Mouse (Mus musculus) 3134 (cell line): ENCODE measurements around the gene Rbl1.

ENCODE experiments used
- DNase-seq: peaks from one replicate; pipeline ENCODE4 v3.0.0-alpha.2; 2011; ENCODE audit warnings: low spot score; ENCODE audit not compliant: insufficient read length; ENCODE audit errors: extremely low read depth

The Rbl1 gene

DNA sequence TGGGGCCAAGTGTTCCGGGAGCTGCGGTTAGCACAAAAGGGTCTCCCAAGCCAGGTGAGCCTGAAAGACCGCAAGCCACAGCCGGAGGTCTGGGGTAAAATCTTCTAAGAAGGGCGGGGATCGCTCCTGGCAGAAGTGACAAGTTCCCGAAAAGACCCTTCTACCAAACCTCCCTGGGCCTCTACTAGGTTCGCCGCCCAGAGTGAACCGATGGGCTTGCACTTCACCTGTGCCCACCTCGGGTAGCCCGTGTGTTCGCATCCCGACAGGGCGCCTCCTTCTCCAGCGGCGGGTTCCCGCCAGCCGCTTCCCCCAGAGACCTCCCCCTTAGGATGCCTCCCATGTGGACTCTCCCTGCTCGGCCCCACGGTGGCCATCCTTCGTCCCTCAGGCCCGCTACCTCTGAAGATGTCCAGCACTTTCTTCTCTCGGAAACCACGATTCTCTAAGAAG lies 69.8 kb downstream of the Rbl1 start:
- DNase-seq: no peak

DNA sequence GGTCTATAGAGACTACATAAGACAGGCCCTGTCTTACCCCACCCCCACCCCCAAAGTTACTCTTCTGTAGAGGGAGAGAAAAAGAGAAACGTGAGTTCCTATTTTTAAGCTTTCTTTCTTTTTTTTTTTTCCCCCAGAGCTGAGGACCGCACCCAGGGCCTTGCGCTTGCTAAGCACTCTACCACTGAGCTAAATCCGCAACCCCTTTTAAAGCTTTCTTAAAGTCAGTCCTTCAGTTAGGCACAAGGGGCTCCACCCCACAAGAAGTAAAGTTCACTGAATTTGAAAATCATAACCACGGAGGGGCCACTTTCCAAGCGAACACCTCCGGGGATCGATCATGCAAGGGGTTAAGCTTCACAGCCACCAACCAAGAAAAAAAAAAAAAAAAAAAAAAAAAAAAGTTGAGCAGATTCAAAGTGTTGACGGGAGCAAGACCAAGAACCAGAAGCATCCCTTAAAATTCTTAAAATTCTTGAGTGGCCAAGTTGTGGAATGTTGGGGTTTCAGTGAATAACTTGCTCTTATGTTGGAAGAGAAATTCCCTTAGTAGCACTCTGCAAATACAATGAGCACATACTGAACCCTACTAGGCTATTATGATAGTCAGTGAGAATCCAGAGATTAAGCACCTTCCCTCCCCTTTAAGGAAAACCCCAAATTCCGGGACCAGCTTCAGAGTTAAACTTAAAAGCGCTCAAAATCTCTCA lies 70.4 kb downstream of the Rbl1 start:
- no peak for DNase-seq

DNA sequence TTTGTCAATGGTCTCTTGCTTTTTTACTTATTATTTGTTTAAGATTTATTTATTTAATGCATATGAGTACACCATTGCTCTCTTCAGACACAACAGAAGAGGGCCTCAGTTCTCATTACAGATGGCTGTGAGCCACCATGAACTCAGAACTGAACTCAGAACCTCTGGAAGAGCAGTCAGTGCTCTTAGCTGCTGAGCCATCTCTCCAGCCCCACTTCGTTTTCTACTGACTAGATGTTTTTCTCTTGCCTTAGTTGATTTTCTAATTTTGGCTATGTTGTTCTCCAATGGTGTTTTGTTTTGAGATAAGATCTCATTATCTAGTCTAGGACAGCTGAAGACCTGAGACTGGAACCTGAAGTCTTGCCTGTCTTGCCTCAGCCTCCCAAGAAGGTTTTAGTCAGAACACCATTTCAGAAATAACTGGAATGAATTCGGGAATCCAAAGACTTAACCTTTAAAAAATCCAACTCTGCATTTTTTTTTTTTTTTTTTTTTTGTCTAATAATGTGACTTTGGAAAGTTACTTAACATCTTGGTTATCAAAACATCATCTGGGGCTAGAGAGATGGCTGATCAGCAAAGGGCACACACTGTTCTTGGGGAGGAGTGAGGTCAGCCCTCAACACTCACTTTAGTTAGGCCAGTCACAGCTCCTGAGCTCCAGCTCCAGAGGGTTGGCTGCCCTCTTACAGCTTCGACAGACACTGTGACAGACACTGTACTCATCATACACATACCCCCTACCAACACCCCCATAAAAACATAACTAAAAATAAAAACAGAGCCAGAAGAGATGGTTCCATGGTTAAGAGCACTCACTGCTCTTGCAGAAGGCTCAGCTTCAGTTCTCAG lies 71.4 kb downstream of the Rbl1 start:
- DNase-seq: no peak

DNA sequence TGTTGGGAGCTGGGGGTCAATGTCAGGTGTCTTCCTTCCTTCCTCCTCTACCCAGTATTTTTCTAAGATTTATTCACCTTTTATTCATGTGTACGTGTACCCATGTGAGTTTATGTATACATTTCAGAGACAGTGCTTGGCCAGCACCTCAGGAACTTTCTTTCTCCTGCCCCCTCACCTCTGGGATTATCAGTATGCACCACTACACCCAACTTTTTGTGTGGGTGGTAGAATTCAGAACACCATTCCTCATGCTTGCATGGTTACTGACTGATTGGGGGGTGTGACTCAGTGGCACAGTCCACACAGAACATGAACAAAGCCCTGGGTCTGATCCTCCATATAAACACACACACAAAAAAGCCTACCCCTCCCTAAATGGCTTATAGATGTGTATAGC lies 72.2 kb downstream of the Rbl1 start:
- no peak for DNase-seq

DNA sequence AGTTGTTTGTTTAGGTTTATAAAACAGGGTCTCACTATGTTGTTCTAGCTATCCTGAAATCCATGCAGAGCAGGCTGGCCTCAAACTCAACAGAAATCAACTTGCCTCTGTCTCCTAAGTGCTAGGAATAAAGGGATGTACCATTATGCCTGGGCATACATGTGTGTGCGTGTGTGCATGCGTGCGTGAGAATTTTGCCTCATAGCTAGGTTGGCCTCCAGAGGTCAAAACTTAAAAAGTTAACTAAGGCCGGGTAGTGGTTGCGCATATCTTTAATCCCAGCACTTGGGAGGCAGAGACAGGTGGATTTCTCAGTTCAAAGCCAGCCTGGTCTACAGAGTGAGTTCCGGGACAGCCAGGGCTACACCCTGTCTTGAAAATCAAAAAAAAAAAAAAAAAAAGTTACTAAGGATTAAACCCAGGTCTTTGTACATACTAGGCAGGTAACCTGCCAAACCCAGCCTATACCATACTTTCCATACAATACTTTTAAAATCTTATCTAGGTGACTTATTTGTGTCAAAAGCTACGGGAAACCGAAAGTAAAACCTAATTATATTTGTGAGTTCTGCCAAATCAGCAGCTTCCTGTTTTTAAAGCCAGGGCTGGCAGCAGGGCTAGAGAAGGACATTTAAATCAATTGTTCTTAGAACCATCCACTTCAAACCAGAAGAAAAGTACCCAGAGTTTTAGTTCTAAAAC lies 73.4 kb downstream of the Rbl1 start:
- peak; percentile 29 for DNase-seq

DNA sequence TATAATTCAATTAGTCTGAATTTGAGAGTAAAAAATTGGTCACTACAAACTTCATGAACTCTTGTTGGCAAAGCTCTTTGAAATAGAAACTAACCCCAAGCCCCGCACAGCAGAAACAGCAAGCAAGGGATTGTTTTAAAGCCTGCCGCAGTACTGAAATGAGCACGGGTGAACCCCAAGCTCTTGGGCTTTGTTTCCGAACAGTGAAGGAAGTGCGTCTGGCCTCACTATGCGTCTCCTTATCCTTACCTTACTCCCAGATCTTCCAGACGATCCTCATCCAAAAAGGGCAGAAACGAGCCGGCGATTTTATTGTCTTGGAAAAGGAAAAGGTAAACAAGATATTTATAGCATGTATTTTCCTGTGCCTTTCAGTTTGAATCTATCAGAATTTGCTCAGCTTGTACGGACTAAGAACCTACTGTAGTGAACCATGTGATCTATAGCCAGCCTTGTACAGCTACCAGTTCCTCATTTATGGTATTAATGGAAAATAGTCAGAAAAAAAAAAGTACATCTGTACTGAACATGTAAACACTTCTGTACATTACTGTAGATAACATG lies 74.7 kb downstream of the Rbl1 start:
- DNase-seq: no peak

DNA sequence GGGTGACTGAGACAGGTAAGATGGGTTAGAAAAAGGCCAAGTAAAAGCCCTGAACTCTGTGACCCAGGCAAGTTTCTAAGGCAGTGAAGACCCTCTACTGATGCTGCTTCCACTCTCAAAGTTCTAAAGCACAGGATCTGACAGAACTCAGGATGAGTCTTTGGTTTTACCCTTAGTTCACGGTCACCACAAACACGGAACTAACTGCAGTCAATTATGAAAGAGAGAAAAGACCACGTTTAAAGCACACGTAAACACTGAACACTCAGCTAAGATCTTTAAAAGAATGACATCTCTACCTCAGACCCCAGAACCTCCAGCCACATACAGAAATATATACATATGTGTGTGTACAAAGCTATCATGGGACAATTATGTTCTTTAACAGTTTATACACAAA lies 75.2 kb downstream of the Rbl1 start:
- DNase-seq: no peak

DNA sequence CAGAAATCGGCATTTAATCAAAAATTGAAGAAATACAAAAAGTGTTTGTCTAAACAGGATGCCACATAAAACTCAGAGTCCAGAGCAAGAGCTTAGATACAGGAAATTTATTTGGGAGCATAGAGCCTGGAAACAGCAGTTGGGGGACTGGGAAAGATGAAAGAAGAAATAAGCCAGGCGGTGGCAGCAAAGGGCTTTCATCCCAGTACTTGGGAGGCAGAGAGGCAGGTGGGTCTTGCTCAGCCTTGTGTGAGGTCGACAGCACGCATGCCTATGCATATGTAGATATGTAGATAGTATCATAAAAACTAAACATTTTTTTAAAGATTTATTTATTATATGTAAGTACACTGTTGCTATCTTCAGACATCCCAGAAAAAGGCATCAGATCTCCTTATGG lies 76.3 kb downstream of the Rbl1 start:
- DNase-seq: no peak

DNA sequence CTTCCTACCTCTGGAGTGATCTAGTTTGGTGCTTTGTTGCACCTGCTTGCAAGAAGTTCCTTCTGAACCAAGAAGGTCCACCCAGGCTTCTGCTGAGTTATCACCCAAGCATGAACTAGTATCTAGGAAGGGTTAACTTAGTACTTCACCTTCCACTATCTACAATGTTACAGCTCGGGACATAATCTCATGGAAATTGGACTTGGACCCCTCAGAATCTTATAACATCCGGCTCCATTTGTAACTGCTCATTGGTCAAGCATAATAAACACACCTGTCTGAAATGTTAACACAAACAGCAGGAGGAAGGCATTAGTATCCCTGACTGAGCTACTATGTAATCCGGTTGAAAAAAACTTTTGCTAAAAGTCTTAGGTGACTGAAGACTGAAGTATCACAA lies 77.0 kb downstream of the Rbl1 start:
- DNase-seq: no peak

DNA sequence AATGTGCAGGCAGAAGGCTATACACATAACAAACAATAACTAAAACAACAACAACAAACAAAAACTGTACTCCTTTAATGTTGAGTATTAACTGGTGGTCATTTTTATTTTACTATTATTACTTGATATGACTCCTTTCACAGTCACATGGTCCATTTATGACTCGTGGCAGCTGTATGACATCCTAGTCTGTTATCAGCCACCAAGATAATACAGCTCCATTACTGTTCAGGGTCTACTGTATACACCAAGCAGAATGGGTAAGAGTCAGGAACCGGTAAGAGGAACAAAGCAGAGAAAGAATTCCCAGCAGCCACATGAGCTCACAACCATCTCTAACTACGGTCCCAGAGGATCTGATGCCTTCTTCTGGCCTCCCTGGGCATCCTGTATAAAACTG lies 79.1 kb downstream of the Rbl1 start:
- no peak for DNase-seq

DNA sequence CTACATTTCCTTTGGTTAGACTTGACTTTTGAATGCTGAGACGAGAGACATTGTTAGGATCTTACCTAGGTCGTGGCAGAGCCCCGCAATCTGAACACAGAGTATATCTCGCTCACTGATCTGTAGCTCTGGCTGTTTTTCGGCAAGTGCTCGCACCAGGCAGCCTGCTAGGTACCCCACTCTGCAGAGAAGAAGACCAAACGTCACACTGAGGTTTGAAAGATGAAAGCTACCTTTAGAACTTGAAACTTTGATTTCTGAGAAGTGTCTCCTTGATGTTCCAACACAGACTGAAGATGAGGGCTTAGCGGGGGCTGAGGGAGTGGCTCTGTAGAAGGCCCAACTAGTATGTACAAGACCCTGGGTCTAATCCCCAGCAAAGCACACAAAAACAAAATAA lies 82.6 kb downstream of the Rbl1 start:
- DNase-seq: no peak

DNA sequence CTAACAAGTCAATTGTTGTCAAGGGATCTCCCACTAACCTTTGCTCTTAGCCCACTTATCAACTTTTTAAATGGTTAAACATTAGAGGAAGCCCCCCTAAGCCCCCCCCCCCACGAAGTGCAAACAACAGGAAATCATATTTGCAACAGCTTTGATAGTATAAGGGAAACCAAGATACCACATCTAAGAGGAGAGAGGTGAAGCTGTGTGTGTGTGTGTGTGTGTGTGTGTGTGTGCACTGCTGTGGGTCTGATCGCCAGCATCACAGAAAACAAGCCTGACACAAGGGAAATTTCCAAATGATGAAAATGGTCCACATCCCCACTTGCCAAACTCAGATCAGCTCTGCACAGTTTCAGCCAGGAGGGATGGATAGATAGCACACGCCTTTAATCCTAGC lies 85.3 kb downstream of the Rbl1 start:
- DNase-seq: no peak

DNA sequence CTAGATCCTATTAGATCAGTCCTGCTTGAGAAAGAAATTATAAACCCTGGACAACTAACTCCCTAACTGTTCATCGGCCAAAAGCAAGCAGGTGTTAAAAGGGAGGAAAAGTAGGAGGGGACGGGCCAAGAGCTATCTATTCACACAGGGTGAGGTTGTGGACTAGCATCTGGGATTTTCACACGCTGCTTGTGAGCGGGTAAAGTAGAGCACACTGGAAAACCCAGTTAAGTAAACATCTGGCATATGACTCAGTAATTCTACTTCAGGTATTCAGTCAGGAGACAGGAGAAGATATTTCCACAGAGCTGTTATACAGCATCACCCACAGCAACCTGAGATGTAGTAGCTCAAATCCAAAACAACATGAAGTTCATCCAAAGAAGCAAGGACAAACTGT lies 85.8 kb downstream of the Rbl1 start:
- DNase-seq: no peak

DNA sequence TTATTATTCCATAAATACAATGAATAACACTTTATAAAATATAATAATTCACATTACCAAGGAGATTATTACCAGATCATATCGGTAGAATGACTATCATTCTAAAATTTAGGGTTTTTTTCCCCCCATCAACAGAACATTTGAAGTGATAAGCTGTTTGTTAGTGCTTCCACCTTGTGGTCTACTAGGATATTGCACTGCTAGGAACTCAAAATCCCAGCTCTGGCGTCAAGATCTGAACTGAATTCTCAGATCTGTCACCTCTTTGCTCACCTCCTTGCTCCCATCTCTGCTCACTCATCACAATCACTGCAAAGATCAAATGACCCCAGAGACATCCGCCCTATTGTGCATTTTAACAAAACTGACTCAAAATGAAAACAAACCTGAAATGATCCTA lies 87.4 kb downstream of the Rbl1 start:
- DNase-seq: no peak

DNA sequence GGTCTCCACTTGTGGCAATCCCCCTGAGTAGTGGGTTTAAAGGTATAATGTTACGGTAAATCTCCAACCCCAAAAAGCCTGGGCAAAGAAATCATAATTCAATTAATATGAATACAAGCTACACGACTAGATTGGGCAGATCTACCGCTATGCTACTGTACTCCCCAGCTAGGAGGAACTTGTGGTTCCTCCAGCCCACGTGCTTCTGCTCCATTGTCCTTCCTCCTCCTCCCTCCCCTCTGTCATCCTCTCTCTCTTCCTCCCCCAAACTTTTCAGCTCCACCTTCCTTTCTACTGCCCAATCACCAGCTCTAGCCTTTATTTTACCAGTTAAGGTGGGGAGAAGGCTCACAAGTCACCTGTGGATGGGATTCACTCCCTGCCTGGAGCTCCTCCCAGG lies 96.1 kb downstream of the Rbl1 start:
- no peak for DNase-seq

DNA sequence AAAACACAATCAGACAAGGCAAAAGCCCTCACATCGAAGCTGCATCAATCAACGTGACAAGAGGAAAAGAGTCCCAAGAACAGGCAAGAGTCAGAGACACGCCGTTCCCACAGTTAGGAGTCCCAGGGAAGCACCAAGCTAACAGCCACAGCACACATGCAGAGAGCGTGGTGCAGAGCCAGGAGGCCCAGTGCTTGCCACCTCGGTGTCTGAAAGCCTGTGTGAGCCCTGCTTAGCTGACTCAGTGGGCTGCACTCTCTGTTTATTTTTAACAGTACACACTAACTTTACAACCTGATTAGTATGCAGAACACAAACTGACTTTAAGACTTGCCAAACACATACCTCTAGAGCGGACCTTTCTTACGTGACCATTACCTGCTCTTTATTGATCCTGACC lies 99.9 kb downstream of the Rbl1 start:
- DNase-seq: no peak

DNA sequence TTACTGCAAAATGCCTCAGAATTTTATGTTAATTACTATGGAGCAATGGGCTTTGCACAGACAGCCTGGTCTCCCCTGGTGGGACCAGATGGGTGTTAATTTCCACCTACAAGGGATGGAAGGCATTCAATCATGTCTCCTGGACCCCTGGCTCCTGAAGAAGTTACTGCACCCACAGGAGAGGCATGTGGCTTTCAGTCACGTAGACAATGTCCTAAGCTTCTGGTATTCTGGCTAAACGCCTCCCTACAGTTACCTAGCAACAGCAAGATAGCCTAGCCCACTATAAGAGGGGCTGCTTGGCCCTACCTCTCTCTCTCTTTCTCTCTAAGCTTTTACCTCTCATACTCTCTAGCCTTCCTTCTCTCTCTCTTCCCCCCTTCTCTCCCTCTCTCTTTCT lies 102.1 kb downstream of the Rbl1 start:
- no peak for DNase-seq

DNA sequence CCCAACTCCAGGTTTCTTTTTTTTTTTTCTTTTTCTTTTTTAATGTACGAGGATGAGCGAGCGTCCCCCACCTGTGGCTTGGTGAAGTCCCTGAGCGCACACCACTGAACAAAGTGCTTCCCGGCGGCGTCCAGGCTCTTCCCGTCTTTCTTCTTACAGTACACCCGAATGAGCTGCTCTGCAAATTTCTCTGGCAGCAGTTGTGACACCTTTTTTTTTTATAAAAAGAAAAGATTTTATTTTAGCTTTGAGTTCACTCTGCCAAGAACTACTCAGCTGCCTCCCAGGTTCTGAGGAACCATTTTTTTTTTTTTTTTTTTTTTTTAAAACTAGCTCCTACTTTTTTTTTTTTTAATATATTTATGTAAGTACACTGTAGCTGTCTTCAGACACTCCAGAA lies 102.7 kb downstream of the Rbl1 start:
- DNase-seq: no peak

DNA sequence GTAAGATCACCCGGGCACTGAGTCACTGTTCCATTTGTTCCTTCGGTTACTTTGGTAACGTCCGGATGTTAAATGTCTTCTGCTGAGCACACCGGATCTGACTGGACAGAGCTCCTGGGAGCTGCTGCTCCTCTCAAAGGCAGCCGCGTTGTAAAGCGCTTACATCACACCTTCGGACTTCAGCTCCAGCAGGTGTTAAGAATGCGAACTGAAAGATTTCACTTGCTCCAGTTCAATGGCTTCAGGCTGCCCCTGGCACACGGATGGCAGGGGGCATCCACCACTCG lies 104.1 kb downstream of the Rbl1 start:
- DNase-seq: no peak

DNA sequence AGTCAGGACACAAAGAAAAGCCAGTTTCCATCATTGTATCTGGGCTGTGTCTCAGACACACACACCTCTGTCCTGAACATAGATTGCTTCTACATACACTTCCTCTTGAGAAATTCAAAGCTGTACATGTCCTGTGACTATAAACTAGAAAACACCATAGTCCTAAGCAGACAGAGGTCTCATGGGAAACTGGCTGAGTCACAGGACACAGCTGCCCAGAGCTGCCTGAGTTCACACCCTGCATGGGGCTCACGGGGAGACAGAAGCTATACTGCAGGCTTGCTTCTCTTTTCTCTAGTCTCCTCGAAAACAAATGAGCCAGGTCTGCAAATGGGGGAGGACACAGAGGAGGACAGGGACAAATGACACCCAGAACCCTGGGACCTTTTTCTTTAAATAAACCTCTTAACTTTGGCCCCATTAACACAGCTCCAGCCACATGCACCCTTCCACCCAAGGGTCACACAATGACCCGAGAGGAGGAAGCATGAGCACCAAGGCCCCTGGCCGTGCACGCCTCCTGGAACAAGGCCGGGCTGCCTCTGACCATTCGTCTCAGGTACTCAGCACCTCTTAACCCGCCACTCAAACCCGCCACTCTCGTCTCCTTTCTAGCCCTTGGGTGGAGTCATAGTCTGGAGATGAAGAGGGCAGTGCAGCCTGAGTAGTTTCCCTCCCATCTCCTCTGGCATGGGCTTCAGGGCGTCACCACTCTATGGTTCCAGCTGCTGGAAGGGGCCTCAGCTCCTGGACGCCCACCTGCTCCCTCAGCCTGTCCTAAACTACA lies 104.6 kb downstream of the Rbl1 start:
- no peak for DNase-seq
